Mouse (Mus musculus) spleen, adult 12 weeks (tissue): ENCODE measurements around the gene Cdan1.
"Not testable (repeated sequence)": the region's sequence is repeated elsewhere in the genome, so short reads cannot be mapped to it uniquely, and the experiment has no call there.

Experiments used
- DNase-seq: peaks from one replicate; pipeline ENCODE4 v3.0.0; 2022; ENCODE audit warnings: low spot score

The Cdan1 gene

DNA sequence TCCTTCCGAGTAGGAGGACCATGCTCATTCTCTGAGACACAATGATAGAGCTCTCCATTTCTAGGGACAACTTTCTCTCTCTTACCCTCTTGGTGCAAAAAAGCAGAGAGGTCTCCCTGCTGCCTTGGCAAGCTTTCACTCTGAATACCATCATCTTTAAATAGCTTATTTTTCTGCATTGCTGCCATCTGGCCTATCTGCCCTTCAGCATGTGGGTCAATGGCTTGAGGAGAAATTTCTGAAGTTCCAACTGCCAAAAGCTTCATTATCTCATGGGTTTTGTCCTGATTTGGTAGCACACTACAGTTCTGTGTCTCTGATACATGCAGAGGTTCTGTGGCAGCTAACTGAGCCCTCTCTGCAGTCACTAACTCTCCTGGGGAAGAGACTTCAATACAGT, 104.4 kb downstream of the Cdan1 start:
- no peak for DNase-seq

DNA sequence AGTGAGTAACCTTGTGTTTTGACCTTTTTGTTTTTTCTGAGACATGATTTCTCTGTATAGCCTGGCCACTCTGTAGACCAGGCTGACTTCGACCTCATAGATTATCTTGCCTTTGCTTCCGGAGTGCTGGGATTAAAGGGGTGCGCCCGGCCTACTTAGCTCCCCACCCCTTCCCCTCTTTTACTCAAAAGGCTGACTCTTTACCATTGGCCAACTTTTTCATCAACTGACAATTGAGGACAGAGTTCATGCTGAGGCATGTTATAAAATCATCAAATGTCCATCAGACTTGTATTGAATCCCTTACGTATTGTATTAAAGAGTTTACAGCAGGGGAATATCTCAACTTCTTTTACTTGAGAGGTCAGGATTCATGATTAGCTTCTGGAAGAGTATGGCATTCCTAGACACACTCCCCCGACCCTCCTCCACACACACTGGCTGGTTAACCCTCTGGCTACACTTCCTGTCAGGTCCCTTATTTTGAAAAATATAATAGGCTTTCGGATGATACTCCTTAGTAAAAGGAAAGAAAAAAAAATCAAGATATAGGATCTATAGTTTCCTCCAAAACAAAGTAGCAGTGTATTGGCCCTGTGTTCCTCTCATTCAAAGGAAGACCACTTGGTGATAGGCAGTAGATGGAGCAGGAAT, 117.9 kb downstream of the Cdan1 start:
- no peak for DNase-seq

- DNase-seq = peak; percentile 83
Observed at GRCm38 (mm10) chr2:120731167-120731862, 118.6 kb downstream of the Cdan1 start.

DNA sequence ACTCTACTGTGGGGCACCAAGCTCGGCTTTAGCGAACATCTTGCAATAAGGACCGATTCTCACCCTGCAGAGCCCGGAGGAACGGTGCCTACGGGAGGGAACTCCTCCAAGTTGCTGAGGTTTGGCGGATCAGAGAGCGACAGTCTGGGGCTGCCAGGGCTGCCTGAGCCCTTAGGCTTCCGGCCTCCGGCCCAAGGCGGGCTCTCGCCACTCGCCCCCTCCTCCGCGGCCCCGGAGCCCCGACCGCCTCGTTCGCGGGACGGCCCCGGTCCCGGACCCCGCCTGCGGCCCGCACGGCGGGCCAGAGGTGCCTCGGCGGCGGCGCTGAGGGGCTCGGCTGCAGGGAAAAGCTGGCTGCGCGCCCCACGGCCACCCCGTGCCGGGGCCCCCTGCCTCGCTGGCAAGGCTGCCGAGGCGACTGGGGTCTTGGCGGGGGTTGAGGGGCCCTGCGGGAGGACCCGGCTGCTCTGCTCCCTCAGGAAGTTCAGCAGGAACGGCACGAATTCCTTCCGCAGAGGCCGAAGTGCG, 119.2 kb downstream of the Cdan1 start:
- DNase-seq = peak; percentile 43

DNA sequence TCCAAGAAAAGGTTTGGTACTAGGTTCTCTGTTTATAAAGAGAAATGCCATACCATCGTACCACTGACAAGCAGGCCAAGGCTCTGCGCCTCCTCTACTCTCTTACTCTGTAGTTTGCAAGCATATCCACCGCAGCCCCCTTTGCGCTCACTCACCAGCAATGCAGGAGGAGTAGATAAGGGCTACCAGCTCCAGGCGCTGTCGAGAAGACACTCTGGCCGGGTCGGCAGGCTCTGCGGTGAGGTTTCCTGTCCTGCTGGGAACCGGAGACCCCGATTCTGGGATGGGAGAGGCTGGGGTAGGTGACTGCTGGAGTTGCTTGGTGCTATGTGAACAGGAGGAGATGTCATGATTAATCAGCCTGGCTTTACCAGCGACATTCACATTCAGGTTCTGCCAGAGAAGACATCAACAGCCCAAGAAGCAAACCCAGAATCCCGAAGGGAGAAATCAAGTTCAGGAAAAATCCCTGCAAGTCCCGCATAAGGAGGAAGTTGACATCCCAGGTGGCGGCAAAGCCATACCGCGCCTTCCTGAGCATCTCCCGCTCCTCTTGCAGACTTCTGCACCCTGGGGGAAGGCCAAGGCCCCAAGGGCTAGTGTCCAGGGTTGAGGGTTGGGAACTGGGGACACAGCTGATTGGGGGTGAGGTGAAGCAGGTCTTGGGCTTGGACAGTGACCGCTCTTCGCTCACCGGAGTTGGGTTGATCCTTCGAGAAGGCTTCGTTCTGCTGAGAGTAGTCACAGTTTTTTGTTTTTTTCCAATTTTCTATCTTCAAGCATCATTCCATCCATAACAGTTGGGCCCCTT, 119.9 kb downstream of the Cdan1 start:
- peak; percentile 37 for DNase-seq

DNA sequence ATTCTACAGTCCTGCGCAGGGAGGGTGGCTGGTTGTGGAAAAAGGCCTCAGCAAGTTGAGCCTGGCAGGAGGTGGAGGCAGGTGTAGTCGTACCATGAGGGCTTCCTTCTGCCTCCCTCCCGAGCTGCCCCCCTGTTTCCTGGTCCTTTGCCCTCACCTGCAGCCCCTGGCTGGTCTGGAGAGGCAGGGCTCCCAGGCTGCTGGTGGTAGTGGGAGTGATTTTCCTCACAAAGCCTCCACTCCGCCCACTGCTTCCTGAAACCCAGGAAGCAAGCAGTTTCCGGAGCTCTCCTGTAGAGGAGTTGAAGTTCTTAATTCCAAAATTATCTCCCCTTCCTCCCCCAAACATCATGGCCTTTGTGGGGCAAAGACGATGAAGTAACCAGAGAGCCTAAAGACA, 125.8 kb downstream of the Cdan1 start:
- DNase-seq = no peak

DNA sequence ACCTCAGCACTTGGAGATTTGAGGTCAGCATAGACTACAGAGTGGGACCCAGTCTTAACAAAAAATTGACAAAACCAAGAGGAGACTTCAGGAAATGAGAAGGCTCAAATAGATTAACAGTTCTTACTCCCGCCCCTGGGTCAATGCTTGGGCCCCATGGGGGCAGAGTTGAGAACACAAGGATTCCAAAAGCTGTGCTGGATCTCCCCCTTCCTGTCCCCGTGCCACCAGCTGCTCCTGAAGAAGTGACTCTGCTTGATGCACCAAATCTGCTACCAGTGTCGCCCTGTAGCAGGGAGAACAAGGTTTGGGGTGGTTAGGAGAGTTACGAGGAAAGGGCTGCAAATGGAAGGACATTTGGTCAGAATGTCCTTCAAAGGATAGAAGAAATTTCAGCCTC, 126.3 kb downstream of the Cdan1 start:
- no peak for DNase-seq

GRCm38 (mm10) chr2:120722491-120722890, 127.4 kb downstream of the Cdan1 start:
- DNase-seq = no peak

- no peak for DNase-seq
Observed at GRCm38 (mm10) chr2:120721911-120722310, 128.0 kb downstream of the Cdan1 start.

GRCm38 (mm10) chr2:120720821-120721220, 129.1 kb downstream of the Cdan1 start:
- DNase-seq = no peak

DNA sequence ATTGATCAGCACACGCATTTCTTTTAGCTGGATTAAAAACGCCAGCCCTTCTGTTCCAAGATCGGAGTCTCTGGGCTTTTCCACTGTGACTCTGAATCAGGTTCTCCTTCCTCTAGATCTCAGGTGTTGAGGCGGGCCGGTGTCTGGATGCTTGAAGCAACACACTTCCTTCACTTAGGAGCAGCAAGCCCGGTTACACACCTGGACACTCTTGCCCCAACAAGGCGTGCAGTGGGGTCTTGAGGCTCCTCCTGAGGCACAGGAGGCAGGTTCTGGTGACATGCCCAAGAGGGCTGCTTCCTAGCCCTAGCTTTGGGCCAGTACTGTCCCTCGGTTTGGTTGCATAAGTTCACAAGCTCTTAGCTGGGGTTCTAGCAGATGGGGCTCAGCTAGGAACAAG, 131.4 kb downstream of the Cdan1 start:
- DNase-seq = no peak

DNA sequence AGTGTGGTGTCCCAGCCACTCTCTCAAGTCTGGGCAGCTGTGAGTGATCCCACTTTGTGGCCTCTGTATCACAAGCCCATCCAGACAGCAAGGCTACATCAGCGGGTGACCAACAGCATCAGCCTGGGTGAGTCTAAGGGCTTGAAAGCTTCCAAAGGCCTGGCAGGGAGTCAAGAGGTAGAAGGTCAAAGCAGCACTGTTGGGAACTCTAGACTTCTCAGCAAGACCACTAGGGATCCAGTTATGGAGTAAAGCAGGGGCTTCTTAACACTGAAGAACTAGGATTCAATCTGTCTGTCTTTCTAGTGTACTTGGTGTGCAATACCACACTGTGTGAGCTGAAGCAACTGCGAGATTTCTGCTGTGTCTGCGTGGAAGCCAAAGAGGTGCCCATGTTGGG, 136.5 kb downstream of the Cdan1 start:
- no peak for DNase-seq

GRCm38 (mm10) chr2:120710948-120711347, 139.0 kb downstream of the Cdan1 start:
- no peak for DNase-seq

- no peak for DNase-seq
Observed at GRCm38 (mm10) chr2:120710154-120710553, 139.8 kb downstream of the Cdan1 start.

- no peak for DNase-seq
Observed at GRCm38 (mm10) chr2:120707041-120707440, 142.9 kb downstream of the Cdan1 start.

DNA sequence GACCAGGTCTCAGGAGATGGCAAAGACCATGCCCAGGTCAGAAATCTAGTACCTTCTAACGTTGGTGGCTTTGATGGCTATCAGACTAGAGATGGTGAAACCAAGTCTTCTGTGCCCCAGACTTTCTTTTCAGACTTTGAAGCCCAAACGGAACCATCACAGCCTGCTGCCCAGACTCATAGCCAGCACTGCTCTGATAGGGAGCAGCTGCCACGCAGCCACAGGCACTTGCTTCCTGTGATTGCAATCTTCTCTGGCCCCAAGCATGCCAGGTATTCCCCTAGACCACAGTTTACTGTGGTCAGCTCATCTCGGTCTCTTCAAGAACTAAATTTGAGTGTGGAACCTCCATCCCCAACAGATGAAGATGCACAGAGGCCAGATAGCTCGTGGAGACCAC, 147.3 kb downstream of the Cdan1 start:
- no peak for DNase-seq

- no peak for DNase-seq
Observed at GRCm38 (mm10) chr2:120700379-120700885, 149.5 kb downstream of the Cdan1 start.

- no peak for DNase-seq
Observed at GRCm38 (mm10) chr2:120697767-120698166, 152.2 kb downstream of the Cdan1 start.

GRCm38 (mm10) chr2:120681151-120681550, 168.8 kb downstream of the Cdan1 start:
- DNase-seq = not testable (repeated sequence)

DNA sequence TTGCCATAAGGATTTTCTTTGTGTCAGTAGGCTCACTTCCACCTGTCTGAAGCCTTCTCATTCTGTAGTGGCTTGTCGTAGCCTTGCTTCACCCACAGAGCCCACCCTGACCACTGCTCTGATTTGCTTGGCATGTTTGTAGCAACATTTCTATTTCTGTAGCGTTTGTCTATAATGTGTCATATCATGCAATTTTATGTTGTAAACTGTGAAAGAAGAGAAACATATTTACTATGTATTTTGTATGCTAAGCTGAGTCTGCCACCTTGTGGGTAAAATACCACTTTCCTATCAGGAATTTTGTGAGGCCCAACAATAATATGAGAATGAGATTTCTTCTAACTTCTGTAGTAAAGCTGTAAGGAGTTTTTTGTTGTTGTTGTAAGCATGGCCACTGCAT, 179.7 kb downstream of the Cdan1 start:
- DNase-seq = no peak

DNA sequence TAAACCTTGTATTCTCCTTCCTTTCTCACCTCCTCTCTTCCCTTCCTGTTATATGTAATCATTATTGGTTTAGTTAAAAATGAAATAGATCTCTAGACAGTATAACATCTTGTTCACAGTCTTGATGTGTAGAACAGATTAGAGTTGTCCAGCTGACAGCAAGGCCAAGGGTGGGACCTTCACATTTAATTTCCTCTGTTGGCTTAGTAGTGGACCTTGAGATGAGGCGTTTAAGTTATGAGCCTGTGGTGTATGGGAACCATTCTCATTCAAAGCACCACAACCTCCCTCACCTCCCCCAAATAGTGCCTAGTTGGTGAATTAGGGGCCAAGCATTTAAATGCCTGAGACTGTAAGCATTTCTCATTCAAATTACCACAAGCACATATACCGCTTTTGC, 182.5 kb downstream of the Cdan1 start:
- no peak for DNase-seq
